In genomic region chr9:45042947-45043346, GRCm38 (mm10) we compare ENCODE assay signal across 8 mouse cellular contexts. TPM values are rescaled to one million over a fixed set of nuclear protein-coding genes. Genes with fewer than 3 reads are reported as not detected.
A peak's percentile ranks its signal among the peaks of the same experiment; 100 is the strongest.
DNase-seq lines count a peak whose midpoint lies in the region; ATAC-seq and TF ChIP-seq lines count a peak whose summit lies in the region.

No protein-coding gene starts in this region.

- H3K27ac ChIP-seq in heart, embryonic 11.5 days (ENCODE audit: low read depth, low read length), result no peak overlapping the region
- H3K27ac ChIP-seq in ES-E14 (ENCODE audit: insufficient read depth, low read depth, low read length, poor library complexity, severe bottlenecking), result no peak overlapping the region
- H3K27ac ChIP-seq in hindbrain, embryonic 13.5 days, result no peak overlapping the region
- no peak overlapping the region for H3K27ac ChIP-seq in liver, embryonic 11.5 days (ENCODE audit: low read depth, low read length)

- no peak overlapping the region for H3K9ac ChIP-seq in heart, embryonic 11.5 days (ENCODE audit: low read depth, low read length)
- peak overlapping the region; percentile 57 for H3K9ac ChIP-seq in ES-E14 (ENCODE audit: insufficient read depth, low read depth, low read length, poor library complexity, severe bottlenecking)
- no peak overlapping the region for H3K9ac ChIP-seq in hindbrain, embryonic 13.5 days
- H3K9ac ChIP-seq in liver, embryonic 11.5 days (ENCODE audit: low read depth, low read length), result no peak overlapping the region

- H3K9me3 ChIP-seq in heart, embryonic 11.5 days (replicated peaks; ENCODE audit: control insufficient read depth, low read length), result no peaks in the 10 kb centered on the region
- H3K9me3 ChIP-seq in ES-E14 (ENCODE audit: control insufficient read depth, insufficient read depth, low read depth, low read length), result no peaks in the 10 kb centered on the region
- H3K9me3 ChIP-seq in hindbrain, embryonic 13.5 days, result no peaks in the 10 kb centered on the region
- H3K9me3 ChIP-seq in liver, embryonic 11.5 days (ENCODE audit: control insufficient read depth, low read length), result no peaks in the 10 kb centered on the region

- WGBS in heart, embryonic 11.5 days (ENCODE audit: insufficient replicate concordance), result under 1% methylated on average over 10 of the region's 10 CpGs
- WGBS in hindbrain, embryonic 13.5 days, result under 1% methylated on average over 10 of the region's 10 CpGs
- WGBS in liver, embryonic 11.5 days, result 2% methylated on average over 10 of the region's 10 CpGs

- H3K4me1 ChIP-seq in heart, embryonic 11.5 days (ENCODE audit: control insufficient read depth, insufficient read depth, low read length), result peaks cover 10% of the 10 kb centered on the region
- H3K4me1 ChIP-seq in ES-E14 (ENCODE audit: control insufficient read depth in 2 of 2, insufficient read depth in 2 of 2, low read length in 2 of 2, poor library complexity in 1 of 2), result peaks cover 0 to 15% of the 10 kb centered on the region in 2 experiments; a peak in 2 of 4 replicates
- peaks cover 17% of the 10 kb centered on the region for H3K4me1 ChIP-seq in hindbrain, embryonic 13.5 days (replicated peaks)
- H3K4me1 ChIP-seq in liver, embryonic 11.5 days (replicated peaks; ENCODE audit: control insufficient read depth, insufficient read depth, low read length), result peaks cover 3% of the 10 kb centered on the region; the same call in 1 of the 2 replicates

- H3K4me2 ChIP-seq in heart, embryonic 11.5 days, result peak overlapping the region; percentile 60
- peak overlapping the region; percentile 15 for H3K4me2 ChIP-seq in hindbrain, embryonic 13.5 days
- peak overlapping the region; percentile 48 for H3K4me2 ChIP-seq in liver, embryonic 11.5 days

- DNase-seq in heart, adult 9 months (ENCODE audit: low spot score in 2 of 2), result no peak
- no peak for DNase-seq in ES-E14 (ENCODE audit: low read depth, low spot score)
- no peak for DNase-seq in liver, embryonic 11.5 days (ENCODE audit: low spot score)
- DNase-seq in left cerebral cortex, adult 11 months (ENCODE audit: low spot score), result no peak
- DNase-seq in layer of hippocampus, adult 9-10 months (ENCODE audit: low spot score), result no peak
- DNase-seq in cerebellum, adult 8-10 months, result no peak

- H3K27me3 ChIP-seq in heart, embryonic 11.5 days (ENCODE audit: control insufficient read depth, insufficient read depth, low read length), result peaks cover 57% of the 10 kb centered on the region
- peaks cover 87% of the 10 kb centered on the region for H3K27me3 ChIP-seq in hindbrain, embryonic 13.5 days
- H3K27me3 ChIP-seq in liver, embryonic 11.5 days (replicated peaks; ENCODE audit: control insufficient read depth, insufficient read depth, low read length), result peaks cover 57% of the 10 kb centered on the region

- no peaks in the 10 kb centered on the region for H3K36me3 ChIP-seq in heart, embryonic 11.5 days (ENCODE audit: control insufficient read depth, insufficient read depth, low read length)
- peaks cover 6% of the 10 kb centered on the region; the same call in 1 of the 2 replicates for H3K36me3 ChIP-seq in ES-E14 (ENCODE audit: control insufficient read depth, insufficient read depth, low read length, poor library complexity, severe bottlenecking)
- H3K36me3 ChIP-seq in hindbrain, embryonic 13.5 days, result no peaks in the 10 kb centered on the region
- no peaks in the 10 kb centered on the region for H3K36me3 ChIP-seq in liver, embryonic 11.5 days (ENCODE audit: control insufficient read depth, insufficient read depth, low read length)

- in situ Hi-C loops in ES-E14 (cut with MboI; ENCODE audit: low sequenced_read_pairs in 2 of 2, unreplicated experiment in 2 of 2), result no loop called here

- H3K4me3 ChIP-seq in heart, embryonic 11.5 days (ENCODE audit: low read depth, low read length), result peak overlapping the region; percentile 21; the same call in 1 of the 2 replicates
- peak overlapping the region; percentile 56 to 63 for H3K4me3 ChIP-seq in ES-E14 (ENCODE audit: insufficient read depth in 1 of 2, low read depth in 1 of 2, low read length in 2 of 2, poor library complexity in 1 of 2, severe bottlenecking in 1 of 2)
- no peak overlapping the region for H3K4me3 ChIP-seq in hindbrain, embryonic 13.5 days
- peak overlapping the region; percentile 38 for H3K4me3 ChIP-seq in liver, embryonic 11.5 days (ENCODE audit: low read depth, low read length)

- no peak for ATAC-seq in heart, embryonic 11.5 days (replicated peaks; ENCODE audit: insufficient number of reproducible peaks, low FRiP score, low TSS enrichment)
- ATAC-seq in hindbrain, embryonic 13.5 days (ENCODE audit: low FRiP score), result no peak
- ATAC-seq in liver, embryonic 11.5 days (replicated peaks; ENCODE audit: low FRiP score), result no peak

TF ChIP-seq in ES-E14, 5 proteins besides CTCF, POLR2A, EP300 and RAD21:
- TF ChIP-seq ZNF384 (IDR thresholded peaks at IDR 0.05; ENCODE audit: low read depth, low read length) (no peak), HCFC1 (IDR thresholded peaks at IDR 0.05; ENCODE audit: borderline replicate concordance, insufficient read depth, low read length) (no peak), ZC3H11A (IDR thresholded peaks at IDR 0.05; ENCODE audit: borderline replicate concordance, low read depth, low read length) (no peak), MAFK (IDR thresholded peaks at IDR 0.05; ENCODE audit: insufficient read depth, low read depth, low read length) (no peak), CHD2 (IDR thresholded peaks at IDR 0.05; ENCODE audit: low read depth, low read length) (no peak)
TF ChIP-seq in ES-E14: peak in this region for 0.

RNA-seq across cellular contexts. Expression of gene Mpzl2, which starts 3.3 kb away (rescaled TPM):
- polyA plus RNA-seq in heart, embryonic 11.5 days (2014; fragmentation: Nextera tagmentation; extraction: Ambion mirVana), result 0.25 and 1.3 TPM in 2 replicates
- total RNA-seq in ES-E14 (2012; rRNA removed), result 13.3 and 18.9 TPM in 2 replicates
- polyA plus RNA-seq in hindbrain, embryonic 13.5 days (2015; fragmentation: Nextera tagmentation; extraction: Ambion mirVana), result 0.35 and 0.45 TPM in 2 replicates
- 6.4 and 6.5 TPM in 2 replicates for polyA plus RNA-seq in liver, embryonic 11.5 days (2014; fragmentation: Nextera tagmentation; extraction: Ambion mirVana)

RNA-seq across cellular contexts. Expression of gene Mpzl3, which starts 12.0 kb away (rescaled TPM):
- polyA plus RNA-seq in heart, embryonic 11.5 days (2014; fragmentation: Nextera tagmentation; extraction: Ambion mirVana), result 1.6 and 1.7 TPM in 2 replicates
- total RNA-seq in ES-E14 (2012; rRNA removed), result 5.0 and 5.2 TPM in 2 replicates
- polyA plus RNA-seq in hindbrain, embryonic 13.5 days (2015; fragmentation: Nextera tagmentation; extraction: Ambion mirVana), result 1.2 and 1.9 TPM in 2 replicates
- polyA plus RNA-seq in liver, embryonic 11.5 days (2014; fragmentation: Nextera tagmentation; extraction: Ambion mirVana), result 1.0 and 1.3 TPM in 2 replicates

RNA-seq across cellular contexts. Expression of gene Cd3e, which starts 33.5 kb away (rescaled TPM):
- not detected in 2 replicates for polyA plus RNA-seq in heart, embryonic 11.5 days (2014; fragmentation: Nextera tagmentation; extraction: Ambion mirVana)
- 3.2 and 4.0 TPM in 2 replicates for total RNA-seq in ES-E14 (2012; rRNA removed)
- not detected in 2 replicates for polyA plus RNA-seq in hindbrain, embryonic 13.5 days (2015; fragmentation: Nextera tagmentation; extraction: Ambion mirVana)
- polyA plus RNA-seq in liver, embryonic 11.5 days (2014; fragmentation: Nextera tagmentation; extraction: Ambion mirVana), result not detected in 2 replicates

RNA-seq across cellular contexts. Expression of gene Jaml, which starts 36.0 kb away (rescaled TPM):
- polyA plus RNA-seq in heart, embryonic 11.5 days (2014; fragmentation: Nextera tagmentation; extraction: Ambion mirVana), result 0.31 and 0.36 TPM in 2 replicates
- 0.16 and 0.40 TPM in 2 replicates for total RNA-seq in ES-E14 (2012; rRNA removed)
- 0.12 and 0.26 TPM in 2 replicates for polyA plus RNA-seq in hindbrain, embryonic 13.5 days (2015; fragmentation: Nextera tagmentation; extraction: Ambion mirVana)
- polyA plus RNA-seq in liver, embryonic 11.5 days (2014; fragmentation: Nextera tagmentation; extraction: Ambion mirVana), result 0.16 and 0.18 TPM in 2 replicates
